Mouse (Mus musculus): Measurements from ENCODE around the gene Trpv4.

DNA sequence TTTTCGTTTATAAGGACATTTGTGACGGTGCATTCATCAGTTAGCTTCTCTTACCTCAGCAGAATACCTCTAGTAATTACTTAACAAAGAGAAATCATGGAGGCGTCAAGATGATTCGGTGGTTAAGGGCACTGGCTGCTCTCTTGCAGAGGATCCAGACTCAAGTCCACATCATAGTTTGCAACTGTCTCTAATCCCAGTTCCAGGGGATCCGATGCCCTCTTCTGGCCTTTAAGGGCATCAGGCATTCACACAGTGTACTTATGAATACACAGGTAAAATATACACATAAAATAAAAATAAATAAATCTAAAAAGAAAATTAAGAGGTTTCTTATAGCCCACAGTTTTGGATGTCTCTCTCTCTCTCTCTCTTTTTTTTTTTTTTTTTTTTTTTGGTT, 37.6 kb upstream of the Trpv4 start:
- TF ChIP-seq TAL1 (IDR thresholded peaks at IDR 0.05; ENCODE audit: low read length) (no peak), GATA1 (IDR thresholded peaks at IDR 0.05; ENCODE audit: low read length) (no peak)
